Mouse (Mus musculus): ENCODE data around the gene C1qc. TPM values are rescaled to one million over a fixed set of nuclear protein-coding genes. Genes with fewer than 3 reads are reported as not detected.

The C1qc gene
- polyA plus RNA-seq (2017; shearing (Covaris generic)) = not detected

DNA sequence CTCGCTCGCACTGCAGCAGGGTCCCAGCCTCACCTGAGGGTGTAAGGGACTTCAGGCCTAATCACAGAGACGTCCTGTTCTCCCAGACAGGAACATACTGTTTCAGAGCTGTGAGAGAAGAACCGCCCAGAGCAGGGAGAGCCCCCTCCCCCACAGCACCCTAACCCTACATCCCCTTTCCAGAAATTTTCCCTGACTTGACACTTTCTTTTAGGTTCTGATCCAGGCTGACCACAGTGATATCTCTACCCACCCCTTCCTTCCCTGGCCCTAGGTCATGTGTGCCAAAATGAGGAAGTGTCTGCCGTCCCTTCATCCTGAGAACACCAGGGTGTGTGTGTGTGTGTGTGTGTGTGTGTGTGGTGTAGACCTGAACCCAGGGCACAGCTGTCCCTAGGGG, at the start of gene C1qc:
TSS of gene C1qc (minus strand) at position 255 of the 400 bp plus-strand sequence.

DNA sequence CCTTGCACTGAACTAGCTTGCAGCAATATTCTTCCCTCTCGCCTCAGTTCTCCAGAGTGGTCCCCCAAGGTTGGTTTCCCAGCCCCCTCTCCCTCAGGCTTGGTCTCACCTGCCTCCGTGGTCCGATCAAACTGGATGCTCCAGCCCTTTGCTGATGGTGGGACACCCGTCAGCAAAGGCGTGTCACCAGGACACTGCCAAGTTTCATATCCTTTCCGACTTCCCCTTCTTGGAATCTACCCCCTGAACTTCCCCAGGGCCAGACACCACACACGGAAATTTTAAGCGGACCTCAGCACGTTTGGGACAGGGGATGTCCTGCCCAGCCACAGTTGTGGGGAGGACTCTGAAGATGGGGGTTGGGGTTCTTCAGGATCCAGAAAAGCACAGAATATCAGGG, 5.8 kb upstream of the C1qc start, which contains the start of gene C1qa:
TSS of gene C1qa (minus strand) at position 167 of the 400 bp plus-strand sequence.

DNA sequence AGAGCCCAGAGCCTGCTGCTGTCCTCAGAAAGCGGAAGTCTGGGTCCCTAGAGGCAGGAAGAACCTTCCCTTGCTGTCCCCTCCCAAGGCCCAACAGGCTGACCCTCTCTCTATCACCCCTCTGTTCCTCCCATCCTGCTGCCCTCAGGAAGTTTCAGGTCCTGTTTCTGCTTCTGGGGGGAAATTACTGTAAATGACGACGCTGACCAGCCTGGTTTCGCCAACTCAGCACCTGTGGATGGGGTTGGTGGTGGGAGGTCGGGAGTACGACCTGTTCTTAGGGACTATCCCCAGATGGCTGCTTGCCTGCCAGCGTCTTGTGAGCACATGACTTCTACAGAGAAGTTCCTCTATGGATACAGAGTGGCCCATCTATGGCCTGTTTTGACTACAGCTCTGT, 6.8 kb downstream of the C1qc start, which contains the start of gene C1qb:
TSS of gene C1qb (minus strand) at position 87 of the 400 bp plus-strand sequence.

Other genes starting within 250 kb of the C1qc start
- 0.09 TPM for gene Ephb2, start 57.1 kb downstream of the C1qc start, polyA plus RNA-seq (2017; shearing (Covaris generic))
- not detected for gene C1qb, start 6.9 kb downstream of the C1qc start, polyA plus RNA-seq (2017; shearing (Covaris generic))
- gene C1qa, start 5.7 kb upstream of the C1qc start, polyA plus RNA-seq (2017; shearing (Covaris generic)) = not detected
- not detected for gene Epha8, start 63.8 kb upstream of the C1qc start, polyA plus RNA-seq (2017; shearing (Covaris generic))
- 9.8 TPM for gene Zbtb40, start 155.7 kb upstream of the C1qc start, polyA plus RNA-seq (2017; shearing (Covaris generic))

Data from naive thymus-derived CD4-positive, alpha-beta T cell, adult 5 months (primary cell).